Mouse (Mus musculus) layer of hippocampus, adult 9-10 months (tissue): ENCODE measurements around the gene Ttll11.

Experiments
- DNase-seq: peaks from one replicate; pipeline ENCODE4 v3.0.0; 2022; ENCODE audit warnings: low spot score

Gene Ttll11

DNA sequence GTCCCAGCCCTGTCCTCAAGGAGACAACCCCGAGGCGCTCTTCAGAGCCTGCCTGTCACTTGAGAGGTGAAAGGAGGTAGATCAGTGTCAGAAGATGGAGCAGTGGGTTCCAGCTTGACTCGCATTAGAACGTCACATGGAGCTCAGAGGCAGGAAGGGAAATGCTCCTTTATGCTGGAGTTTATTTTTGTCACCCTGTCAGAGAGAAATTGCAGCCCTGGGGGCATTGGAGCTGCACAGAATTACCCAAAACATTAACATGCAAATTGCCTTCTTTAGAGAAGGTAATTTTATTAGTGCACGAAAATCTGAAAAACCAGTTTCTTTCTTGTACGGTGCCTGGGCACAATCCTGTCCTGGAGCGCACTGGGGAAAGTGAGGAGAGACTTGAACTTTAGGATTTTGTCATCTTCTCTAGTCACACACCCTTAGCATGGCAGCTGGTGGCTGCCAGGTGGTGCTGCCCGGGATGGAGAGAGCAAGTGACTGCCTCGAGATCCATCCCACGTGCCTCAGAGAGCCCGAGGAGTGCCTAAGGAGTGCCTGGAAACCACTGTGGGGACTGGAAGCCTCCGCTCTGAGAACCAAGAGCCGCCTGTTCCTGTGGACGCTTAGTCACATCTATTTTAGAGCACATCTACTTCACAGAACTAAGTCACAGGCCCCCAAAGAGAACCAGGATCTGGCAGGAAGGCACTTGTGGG is 211.7 kb downstream of the Ttll11 start:
- DNase-seq = no peak

DNA sequence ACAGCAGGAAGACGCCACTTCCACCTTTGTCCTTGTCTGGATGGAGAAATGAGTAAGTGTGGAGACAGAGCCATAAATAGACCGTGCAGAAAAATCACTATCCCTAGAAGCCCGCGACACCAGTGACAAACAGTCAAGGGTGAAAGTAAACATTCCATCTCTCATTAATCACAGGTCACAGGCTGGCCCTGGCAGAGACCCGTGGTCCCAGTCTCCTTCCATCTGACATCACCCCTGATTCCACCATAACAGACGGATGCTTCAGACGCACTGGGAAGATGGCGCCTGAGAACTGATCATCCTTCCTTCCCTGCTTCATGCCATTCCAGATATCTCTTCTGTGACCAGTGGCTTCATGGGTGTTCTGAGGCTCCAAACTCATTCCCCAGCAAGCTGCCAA is 215.4 kb downstream of the Ttll11 start:
- no peak for DNase-seq

DNA sequence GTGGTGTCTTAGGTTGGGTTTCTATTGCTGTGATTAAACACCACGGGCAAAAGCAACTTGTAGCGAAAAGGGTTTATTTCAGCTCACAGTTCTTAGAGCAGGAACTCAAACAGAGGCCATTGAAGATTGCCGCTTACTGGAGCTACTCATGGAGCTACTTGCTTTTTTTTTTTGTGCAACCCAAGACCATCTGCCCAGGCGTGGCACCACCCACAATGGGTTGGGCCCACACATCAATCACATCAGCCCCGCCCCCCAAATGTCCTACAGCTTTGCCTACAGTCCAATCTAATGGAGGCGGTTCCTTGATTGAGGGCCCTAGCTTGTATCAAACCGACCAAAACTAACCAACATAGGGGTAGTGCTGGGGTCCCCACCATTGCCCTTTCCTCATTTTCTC is 215.9 kb downstream of the Ttll11 start:
- DNase-seq = no peak

DNA sequence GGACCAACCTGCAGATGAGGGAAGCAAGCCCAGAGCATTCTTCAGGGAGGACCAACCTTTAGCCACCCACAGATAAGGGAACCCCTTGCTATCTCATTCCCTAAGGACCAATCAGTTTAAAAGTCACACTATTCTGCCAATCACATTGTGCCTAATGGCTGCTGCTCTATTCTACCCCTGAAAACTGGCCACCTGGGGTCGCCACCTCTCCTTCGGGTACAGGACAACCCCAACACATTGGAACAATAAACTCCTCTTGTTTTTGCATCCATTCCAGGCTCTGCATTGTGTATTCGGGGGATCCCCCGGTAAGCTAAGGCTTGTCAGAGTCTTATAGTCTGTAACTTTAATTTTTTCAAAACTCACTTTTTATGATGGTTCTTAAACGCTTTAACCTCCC is 218.3 kb downstream of the Ttll11 start:
- no peak for DNase-seq

DNA sequence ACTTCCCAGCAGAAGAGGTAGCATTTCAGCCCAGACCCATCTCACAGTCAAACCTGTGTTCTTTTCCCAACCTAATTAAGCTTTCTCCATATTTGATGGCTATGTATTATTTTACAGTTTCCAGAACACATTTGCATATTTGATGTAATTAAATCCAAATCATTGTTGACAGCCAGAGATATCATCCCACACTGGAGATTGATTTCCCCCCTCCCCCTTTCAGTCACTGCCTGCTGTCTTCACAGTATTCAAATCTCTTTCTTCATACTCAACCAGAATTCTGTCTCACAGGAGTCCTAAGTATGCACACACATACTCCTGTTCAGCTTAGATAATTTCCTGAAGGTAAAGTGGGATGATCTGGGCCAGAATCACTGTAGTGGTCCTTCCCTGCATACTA is 218.8 kb downstream of the Ttll11 start:
- no peak for DNase-seq

DNA sequence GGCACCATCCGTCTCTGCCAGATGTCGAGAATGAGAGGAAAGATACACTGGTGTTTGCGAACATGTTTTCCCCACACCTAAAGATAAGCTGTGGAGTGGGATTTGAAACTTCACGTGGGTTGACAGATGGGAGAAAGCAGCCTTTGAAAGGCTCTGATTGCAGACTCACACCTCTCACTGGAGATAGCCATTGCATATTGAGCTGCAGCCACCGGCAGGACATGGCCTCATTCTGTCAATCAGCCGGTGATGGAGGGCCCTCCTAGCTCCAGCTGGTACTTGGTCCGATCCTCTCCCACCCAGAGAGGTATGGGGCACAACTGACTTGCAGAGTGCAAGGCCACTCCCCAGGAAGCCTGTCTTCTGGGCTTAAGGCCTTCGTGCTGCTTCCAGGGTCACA is 219.4 kb downstream of the Ttll11 start:
- no peak for DNase-seq

DNA sequence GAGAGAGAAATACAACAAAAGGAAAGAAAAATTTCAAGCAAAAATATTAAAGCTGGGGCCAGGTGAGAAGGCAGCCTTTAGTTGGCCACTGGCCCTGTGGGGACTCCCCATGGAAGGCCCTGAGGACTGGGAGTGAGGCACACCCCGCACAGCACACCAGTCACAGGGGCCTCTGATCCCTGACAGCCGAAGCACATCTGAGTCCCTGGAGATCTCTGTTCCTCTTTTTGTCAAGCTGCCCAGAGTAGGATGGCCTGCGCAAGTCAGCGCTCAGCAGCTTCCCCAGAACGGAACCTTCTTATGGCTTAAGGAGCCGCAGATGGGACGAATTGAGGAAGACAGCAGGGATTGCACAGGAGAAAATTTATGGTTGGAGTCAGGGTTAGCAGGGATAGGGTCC is 223.2 kb downstream of the Ttll11 start:
- no peak for DNase-seq

DNA sequence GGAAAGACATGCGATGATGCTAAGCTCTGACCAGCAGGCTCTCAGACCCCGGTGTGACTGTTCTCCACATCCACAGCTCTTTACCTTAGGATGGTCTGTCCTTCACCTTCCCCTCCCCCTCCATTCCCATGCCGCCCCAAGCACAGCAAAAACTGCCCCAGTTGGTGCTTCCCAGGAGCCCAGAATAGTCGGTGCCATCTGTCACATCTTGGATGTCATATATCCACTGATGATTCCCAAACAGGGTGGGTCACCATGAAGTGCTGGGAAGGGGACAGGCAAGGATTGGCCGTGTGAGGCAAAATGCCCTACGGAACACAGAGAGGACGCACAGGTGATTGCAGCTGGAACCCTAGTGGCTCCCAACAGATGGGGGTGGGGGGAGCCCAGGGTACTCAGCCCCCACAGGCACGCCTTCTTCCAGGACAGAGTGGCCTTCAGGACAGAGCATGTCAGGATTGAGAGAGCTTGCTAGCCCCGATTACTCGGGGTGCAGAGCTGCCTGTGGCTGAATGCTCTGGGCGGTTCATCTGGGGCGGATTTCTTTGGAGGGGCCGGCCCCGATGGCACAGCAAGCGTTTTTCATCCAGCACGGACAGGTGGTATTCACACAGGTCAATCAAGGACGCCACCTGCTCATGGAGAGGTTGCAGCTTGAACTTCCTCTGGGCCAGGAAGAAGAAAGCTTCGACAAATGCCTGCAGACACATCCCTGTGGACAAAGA is 227.8 kb downstream of the Ttll11 start:
- no peak for DNase-seq

DNA sequence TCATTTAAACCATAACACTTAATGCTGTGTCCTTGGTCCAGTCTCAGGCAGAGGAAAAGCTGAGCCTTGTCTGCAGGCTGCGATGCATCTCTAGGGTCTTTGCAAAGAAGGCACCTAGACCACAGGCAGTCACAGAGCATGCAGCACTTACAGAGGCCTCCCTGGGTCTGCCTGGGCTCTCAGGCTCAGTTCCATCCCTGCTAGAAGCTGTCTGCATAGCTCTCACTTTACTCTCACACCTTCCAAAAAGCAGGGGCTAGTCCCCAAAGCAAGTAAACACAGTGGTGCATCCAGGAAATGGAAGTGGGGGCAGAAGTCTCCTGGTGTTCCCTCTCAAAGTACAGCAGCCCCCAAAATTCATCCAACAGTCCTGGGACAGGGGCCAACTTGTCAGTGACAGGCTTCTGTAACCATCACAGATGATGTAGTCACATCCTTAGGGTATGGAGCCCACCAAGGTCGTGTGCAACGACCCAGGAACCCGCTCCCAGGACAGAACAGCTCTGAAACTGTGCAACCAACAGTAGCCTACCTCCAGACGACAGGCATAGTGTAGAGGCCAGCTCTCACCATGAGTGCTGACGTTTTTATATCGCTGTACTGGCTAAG is 229.1 kb downstream of the Ttll11 start:
- DNase-seq = no peak

DNA sequence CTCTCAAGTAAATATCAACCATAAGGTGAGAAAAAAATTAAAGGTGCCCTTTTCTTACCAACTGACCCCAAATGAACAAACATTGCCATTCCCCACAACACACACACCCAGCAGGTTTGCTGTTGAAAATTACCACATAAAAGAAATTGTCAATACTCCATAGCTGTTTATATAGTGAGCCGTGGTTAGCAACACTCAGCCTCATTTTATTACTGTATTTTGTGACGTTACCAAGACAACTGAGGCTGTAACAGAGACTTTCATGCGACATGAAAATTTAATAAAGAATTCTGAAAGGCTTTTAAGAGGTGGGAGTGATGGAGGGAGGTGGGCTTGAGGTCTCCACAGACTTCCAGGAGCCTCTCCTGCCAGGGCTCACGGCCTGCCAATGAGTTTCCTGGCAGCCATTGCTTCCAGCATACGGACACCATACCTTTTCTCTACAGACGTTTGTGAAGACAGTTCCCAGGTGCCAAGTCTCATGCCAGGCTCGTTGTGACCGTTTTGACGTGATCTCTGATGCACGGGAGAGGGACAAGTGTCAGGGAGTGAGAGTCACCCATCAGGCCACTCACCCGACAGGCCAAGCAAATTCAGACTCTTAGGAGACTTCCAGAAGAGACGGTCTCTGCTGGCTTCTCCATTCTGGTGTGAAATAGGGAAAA is 232.2 kb downstream of the Ttll11 start:
- no peak for DNase-seq

DNA sequence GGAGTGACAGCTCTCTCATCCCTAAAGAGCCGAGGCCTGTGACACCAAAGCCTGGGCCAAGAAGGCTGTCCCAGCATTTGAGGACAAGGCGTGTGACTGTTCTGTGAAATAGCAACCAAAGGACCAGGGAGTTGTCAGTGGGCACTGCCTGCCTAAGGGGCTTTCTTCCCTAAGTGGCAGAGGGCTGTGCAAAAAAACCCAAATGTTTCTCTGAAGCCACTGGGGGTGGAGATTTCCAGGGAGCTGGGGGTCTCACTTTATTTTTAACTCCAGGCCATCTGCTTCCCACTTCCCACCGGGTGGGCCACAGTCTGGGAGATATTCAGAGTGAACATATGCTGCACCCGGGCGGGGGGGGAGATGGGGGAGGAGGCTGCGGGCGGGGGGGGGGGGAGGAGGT is 233.1 kb downstream of the Ttll11 start:
- no peak for DNase-seq

DNA sequence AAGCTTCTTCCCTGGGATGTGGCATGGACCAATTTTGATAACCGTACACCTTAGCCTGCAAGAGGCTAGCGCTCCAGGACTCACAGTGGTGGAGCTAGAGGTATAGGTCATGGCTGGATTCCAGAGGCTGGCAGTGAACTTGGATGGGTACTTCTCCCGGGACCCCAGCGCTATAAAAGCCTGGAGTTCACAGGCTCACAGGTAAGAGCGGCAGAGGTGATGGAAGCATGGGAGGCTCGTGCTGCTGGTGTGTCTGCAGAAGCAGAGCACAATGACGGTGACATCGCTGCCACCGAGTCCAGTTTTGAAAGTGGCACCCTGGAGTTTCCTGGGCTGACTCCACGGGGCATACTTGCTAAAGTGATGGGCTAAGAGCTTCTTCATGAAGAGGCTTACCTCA is 233.8 kb downstream of the Ttll11 start:
- DNase-seq = no peak

DNA sequence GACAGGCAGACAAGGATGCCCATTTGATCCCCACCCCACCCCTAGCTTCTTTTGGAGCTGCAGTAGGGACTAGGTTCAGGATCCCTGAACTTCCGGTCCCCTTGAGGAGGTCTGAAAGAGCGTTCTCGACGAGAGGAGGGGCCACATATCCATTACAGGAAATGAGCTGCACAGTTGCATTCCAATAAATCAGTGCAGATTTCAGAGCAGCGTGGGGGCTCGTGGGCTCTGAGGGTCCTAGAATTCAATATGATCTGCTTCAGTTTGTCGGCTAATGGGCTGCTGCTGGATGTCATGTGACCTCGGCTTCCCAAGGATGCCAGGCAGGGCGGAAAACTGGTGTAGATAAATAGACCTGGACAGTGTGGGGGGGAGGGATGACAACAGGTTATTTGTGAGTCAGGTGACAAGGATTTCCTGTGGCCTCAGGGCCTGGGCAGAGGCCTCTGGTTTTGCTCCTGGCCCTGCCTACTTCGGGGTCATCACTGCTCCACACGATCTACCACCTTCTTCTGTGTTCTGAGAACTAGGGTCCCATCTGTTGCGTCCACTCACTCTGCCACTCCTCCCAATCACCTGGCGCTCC is 240.0 kb downstream of the Ttll11 start:
- no peak for DNase-seq

DNA sequence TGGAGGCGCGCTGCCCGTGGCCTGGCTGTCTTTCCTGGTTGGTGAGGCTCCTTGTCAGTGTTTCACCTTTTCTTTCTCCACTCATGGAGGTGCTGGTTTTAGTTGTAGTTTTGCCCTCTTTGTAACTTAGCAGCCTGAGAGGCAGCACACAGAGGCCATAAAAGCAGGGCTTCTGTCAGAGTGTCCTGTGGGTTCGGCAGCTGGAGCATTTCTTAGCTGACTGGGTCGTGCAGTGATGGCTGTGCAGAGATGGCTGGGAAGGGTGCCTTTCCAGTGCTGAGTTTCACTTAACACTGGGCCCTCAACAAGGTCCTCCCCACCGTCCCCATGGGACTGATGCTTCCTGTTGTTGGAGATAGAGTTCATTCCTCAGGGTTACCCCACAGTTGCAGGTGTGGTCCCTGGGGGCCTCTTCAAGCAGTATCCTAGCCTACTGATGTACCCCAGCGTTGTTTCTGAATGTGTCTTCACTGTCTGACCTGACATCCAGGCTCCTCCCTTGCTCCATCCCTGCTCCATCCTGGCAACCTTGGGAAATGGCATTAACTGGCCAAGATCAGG is 242.2 kb downstream of the Ttll11 start:
- no peak for DNase-seq

DNA sequence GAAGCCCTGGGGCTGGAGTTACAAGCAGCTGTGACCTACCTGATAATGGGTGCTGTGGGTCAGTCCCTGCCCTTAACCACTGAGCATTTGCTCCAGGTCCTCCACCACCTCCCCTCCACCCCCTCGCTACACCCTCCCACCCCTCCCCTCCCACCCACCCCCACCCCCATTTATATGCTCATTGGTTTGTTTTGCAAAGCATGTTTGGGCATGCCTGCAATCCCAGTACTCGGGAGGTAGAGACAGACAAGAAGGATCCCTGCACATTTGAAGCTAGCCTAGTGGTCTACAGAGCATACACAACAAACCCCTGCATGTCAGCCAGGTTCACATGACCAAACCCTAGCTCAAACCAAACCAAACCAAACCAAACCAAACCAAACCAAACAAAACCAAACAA is 243.7 kb downstream of the Ttll11 start:
- DNase-seq = no peak

DNA sequence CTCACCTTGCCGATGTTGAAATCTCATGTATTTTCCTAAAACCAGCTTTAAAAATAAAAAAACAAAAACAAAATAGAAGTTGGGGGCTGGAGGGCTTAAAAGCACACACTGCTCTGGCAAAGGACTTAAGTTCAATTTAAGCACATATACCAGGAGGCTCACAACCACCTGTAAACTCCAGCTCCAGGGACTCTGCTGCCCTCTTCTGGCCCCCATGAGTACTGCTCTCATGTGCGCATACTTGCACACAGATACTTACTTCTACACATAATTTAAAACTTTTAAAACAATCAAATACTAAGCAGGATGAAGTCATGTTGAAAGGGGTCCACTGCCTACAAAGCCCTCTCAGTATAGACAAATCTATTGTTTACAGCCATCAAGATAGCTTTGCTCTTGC is 244.7 kb downstream of the Ttll11 start:
- no peak for DNase-seq

DNA sequence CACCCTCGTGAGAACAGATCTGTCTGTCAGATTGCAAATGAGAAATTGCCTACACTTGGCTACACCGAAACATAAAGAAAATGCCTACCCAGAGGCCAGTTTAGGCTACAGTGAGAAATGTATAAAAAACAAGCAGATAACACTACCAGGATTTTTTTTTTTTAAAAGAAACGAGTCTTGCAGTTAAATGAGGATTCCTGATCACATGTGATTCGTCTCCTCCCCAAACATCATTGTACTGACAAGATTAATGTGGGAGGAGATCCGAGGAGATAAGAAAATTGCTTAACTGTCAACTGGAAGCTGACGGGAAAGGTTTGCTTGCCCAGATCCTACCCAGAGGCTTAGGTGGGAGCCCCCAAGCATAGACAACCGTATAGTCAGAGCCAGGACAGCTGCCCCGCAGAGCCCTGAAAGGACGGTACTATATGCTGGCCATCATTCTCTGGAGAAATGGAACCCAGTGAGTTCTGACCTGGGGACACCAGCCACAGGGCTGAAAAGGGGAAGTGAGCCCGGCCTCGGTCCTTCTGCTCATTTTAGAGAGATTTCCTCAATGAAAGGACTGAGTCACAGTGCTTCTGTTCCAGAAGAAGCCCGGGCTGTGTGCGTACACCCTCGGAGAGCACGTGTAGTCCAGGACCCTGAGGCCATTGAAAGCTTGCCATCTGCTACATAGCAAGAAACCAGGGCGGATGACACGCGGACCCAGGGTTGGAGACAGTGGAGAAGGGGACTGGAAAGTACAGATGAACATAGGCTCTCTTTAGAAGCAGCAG is 247.9 kb downstream of the Ttll11 start:
- no peak for DNase-seq

DNA sequence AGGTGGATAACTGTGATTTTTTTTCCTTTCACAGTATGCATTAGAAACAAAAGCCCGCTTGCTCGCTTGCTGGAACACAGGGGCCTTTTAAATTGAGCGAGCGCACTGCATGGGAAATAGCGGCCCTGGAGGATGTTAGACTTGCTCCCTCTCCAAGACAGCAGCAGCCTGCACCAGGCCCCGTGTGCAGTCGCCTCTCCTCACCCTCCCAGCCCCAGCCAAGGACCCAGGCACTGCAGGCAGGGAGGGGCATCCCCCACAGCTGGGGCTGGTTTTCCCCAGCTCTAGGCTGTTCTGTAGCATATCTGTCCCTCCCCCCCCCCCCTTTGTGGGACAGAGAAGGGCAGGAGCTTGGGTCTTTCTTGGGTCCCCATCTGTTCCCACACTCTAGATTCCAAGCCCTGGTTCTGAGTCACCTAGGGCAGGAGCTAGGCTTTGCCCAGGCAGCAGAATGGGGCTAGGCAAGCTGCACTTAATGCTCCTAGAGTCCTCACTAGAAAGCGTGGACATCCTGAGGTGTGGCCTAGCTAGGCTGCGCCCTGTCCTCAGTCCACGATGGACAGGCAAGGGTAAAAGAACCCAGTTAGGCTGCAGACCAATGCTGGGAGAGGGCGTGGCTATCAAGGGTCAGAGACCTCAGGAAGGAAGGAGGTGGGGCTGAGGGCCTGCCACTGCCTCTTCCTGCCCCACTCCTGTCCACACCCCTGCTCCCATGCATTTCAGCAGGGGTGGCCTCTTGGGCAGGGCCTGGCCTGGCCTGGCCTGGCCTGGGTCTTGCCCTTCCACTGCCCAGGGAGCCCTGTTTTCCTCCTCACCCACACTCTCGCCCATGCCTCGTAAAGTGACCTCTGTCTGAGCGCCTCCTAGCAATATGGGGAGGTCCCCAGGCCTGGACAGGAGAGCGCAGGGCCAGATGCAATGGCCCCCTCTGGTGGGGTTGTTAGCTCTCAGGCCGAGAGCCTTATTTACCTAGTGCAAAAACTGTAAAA is 250.3 kb downstream of the Ttll11 start:
- no peak for DNase-seq

DNA sequence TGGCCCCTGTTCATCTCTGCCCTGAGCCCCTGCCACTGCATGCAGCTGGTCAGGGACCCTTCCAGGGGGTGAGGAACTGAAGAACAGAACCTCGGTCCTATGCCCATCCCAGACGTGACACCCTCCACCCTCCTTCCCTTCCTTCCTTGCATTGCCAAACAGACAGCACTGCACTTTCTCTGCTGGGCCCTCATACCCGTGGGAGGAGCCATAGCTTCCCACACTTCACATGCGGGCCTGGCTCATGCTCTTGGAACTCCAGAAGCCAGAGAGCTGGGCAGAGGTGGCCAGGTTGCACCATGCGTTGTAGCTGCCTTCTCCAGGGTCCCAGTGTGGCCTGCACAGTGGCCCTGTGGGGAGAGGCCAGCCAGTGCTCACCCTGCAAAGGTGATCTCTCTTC is 251.1 kb downstream of the Ttll11 start:
- DNase-seq = no peak

DNA sequence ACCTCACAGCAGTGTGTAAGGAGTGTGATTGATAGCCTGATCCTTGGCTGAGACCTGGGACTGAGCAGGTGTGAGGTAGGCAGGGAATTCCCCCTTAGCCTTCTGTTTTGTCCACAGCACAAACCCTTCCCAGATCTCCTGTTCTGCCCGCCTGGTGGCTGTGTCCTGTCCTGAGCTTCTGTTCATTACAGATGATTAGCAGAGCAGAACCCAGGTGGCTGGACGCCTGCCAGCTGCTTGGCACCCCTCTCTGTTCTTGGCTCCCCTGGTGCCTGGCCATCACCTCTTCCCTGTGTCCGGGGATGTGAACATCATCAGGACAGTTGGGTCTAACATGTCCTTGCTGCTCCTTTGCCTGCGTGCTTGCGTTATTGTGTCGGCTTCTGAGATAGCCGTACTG is 256.0 kb downstream of the Ttll11 start:
- DNase-seq = no peak
